Mouse (Mus musculus) brain, embryonic 14.5 days (tissue): ENCODE measurements at regions not wholly inside any gene's neighbourhood (a gene's known extent, or its start where the extent isn't known, plus 50 kb on each side); places are given as distances from the start of the nearest gene placed in this dataset.

Experiments used
- DNase-seq: peaks from one replicate; pipeline ENCODE4 v3.0.0-alpha.2; 2011; ENCODE audit warnings: low read depth
- CTCF ChIP-seq: fragments of 200-500 bp; IDR thresholded peaks from 2 replicates; pipeline ENCODE4 v1.5.1; 2012; ENCODE audit warnings: inconsistent platforms, mild to moderate bottlenecking, moderate library complexity, borderline replicate concordance; ENCODE audit not compliant: insufficient read depth, insufficient read length; ENCODE audit errors: extremely low read depth
- POLR2A ChIP-seq: fragments of 200-500 bp; IDR thresholded peaks from 2 replicates; pipeline ENCODE4 v1.6.1; 2012; ENCODE audit warnings: mild to moderate bottlenecking, inconsistent platforms, borderline replicate concordance; ENCODE audit not compliant: poor library complexity, insufficient read depth, insufficient read length, severe bottlenecking; ENCODE audit errors: extremely low read depth

- TF ChIP-seq CTCF, result no peak
- TF ChIP-seq POLR2A, result no peak
- no peak for DNase-seq
These were observed 884.9 kb upstream of the Cdh10 start for GRCm38 (mm10) chr15:17933875-17934274.

- TF ChIP-seq CTCF (no peak), POLR2A (no peak)
- DNase-seq, result peak; percentile 63
These were observed 883.3 kb upstream of the Cdh10 start for GRCm38 (mm10) chr15:17935473-17935872.

GRCm38 (mm10) chr15:17962778-17963177 lies 856.0 kb upstream of the Cdh10 start:
- no peak for DNase-seq
- no peak for TF ChIP-seq CTCF
- no peak for TF ChIP-seq POLR2A

- DNase-seq, result peak; percentile 71
- TF ChIP-seq CTCF, result no peak
- no peak for TF ChIP-seq POLR2A
These were observed 855.2 kb upstream of the Cdh10 start for GRCm38 (mm10) chr15:17963240-17964209.

- no peak for TF ChIP-seq CTCF
- TF ChIP-seq POLR2A, result no peak
- DNase-seq, result peak; percentile 66
These were observed 831.0 kb upstream of the Cdh10 start for GRCm38 (mm10) chr15:17987763-17988162.

- no peak for TF ChIP-seq POLR2A
- TF ChIP-seq CTCF, result no peak
- DNase-seq, result no peak
These were observed 786.1 kb upstream of the Cdh10 start for GRCm38 (mm10) chr15:18032626-18033025.

GRCm38 (mm10) chr15:18052219-18053030 lies 766.3 kb upstream of the Cdh10 start:
- TF ChIP-seq POLR2A (no peak), CTCF (no peak)
- peak; percentile 94 for DNase-seq

- peak; percentile 26 for DNase-seq
- TF ChIP-seq POLR2A (no peak), CTCF (no peak)
These were observed 753.2 kb upstream of the Cdh10 start for GRCm38 (mm10) chr15:18065515-18065914.

- TF ChIP-seq CTCF (no peak), POLR2A (no peak)
- peak; percentile 38 for DNase-seq
These were observed 739.1 kb upstream of the Cdh10 start for GRCm38 (mm10) chr15:18079644-18080043.
